In genomic region chr3:159495243-159495801, GRCm38 (mm10) we compare ENCODE assay signal across 7 mouse cellular contexts. TPM values are rescaled to one million over a fixed set of nuclear protein-coding genes. Genes with fewer than 3 reads are reported as not detected.
DNase-seq lines count a peak whose midpoint lies in the region; ATAC-seq lines count a peak whose summit lies in the region.

Depdc1a (plus strand) TSS chr3:159495433.

- WGBS in intestine, embryonic 16.5 days: under 1% methylated on average over 28 of the region's 28 CpGs
- WGBS in midbrain, embryonic 11.5 days: under 1% methylated on average over 28 of the region's 28 CpGs

- H3K4me3 ChIP-seq in intestine, embryonic 16.5 days (ENCODE audit: low read length): peak within 1 kb of the TSS; percentile 60
- H3K4me3 ChIP-seq in midbrain, embryonic 11.5 days (ENCODE audit: low read depth, low read length): peak within 1 kb of the TSS; percentile 55

- H3K4me2 ChIP-seq in intestine, embryonic 16.5 days (ENCODE audit: low read depth, low read length): peak within 1 kb of the TSS; percentile 74
- H3K4me2 ChIP-seq in midbrain, embryonic 11.5 days: peak within 1 kb of the TSS; percentile 55

- H3K36me3 ChIP-seq in intestine, embryonic 16.5 days (ENCODE audit: control insufficient read depth, insufficient read depth, low read length): no peaks in the 10 kb centered on the region
- no peaks in the 10 kb centered on the region for H3K36me3 ChIP-seq in midbrain, embryonic 11.5 days (ENCODE audit: control insufficient read depth, insufficient read depth, low read length)

- intact Hi-C loops in left cerebral cortex, postnatal 36 days (cut with DNase I): no loop called here

- no peaks in the 10 kb centered on the region for H3K4me1 ChIP-seq in intestine, embryonic 16.5 days (ENCODE audit: control insufficient read depth, insufficient read depth, low read length)
- peaks cover 3% of the 10 kb centered on the region; the same call in 1 of the 2 replicates for H3K4me1 ChIP-seq in midbrain, embryonic 11.5 days (ENCODE audit: control insufficient read depth, insufficient read depth, low read length)

- peak within 1 kb of the TSS; percentile 70 for H3K9ac ChIP-seq in intestine, embryonic 16.5 days (ENCODE audit: low read depth, low read length)
- peak within 1 kb of the TSS; percentile 79 for H3K9ac ChIP-seq in midbrain, embryonic 11.5 days (ENCODE audit: low read length)

- DNase-seq in adrenal gland, adult 8-10 months: peak; percentile 83
- DNase-seq in embryo, embryonic 9.5 days (ENCODE audit: extremely low spot score): peak; percentile 84
- DNase-seq in gastrocnemius, postnatal 4 days (ENCODE audit: low spot score in 2 of 2): peak; percentile 71 to 87
- DNase-seq in left cerebral cortex, postnatal 36 days (ENCODE audit: low spot score in 2 of 2): peak; percentile 83 to 87
- DNase-seq in midbrain, embryonic 11.5 days (ENCODE audit: low spot score, missing footprints): peak; percentile 98
- peak; percentile 79 for DNase-seq in skeletal muscle tissue, adult 2 months (ENCODE audit: low read depth, low spot score)

- no peaks in the 10 kb centered on the region for H3K9me3 ChIP-seq in intestine, embryonic 16.5 days (ENCODE audit: control insufficient read depth, low read length)
- H3K9me3 ChIP-seq in midbrain, embryonic 11.5 days (ENCODE audit: control insufficient read depth, low read length): no peaks in the 10 kb centered on the region

- H3K27ac ChIP-seq in intestine, embryonic 16.5 days (ENCODE audit: low read length): no peak within 1 kb of the TSS
- H3K27ac ChIP-seq in midbrain, embryonic 11.5 days (ENCODE audit: low read depth, low read length): no peak within 1 kb of the TSS

- no peaks in the 10 kb centered on the region for H3K27me3 ChIP-seq in intestine, embryonic 16.5 days (replicated peaks; ENCODE audit: control insufficient read depth, insufficient read depth, low read length)
- no peaks in the 10 kb centered on the region for H3K27me3 ChIP-seq in midbrain, embryonic 11.5 days (ENCODE audit: control insufficient read depth, insufficient read depth, low read length)

- ATAC-seq in intestine, embryonic 16.5 days: peak; percentile 100
- peak; percentile 100 for ATAC-seq in midbrain, embryonic 11.5 days (ENCODE audit: low FRiP score)

RNA-seq across cellular contexts. Expression of gene Depdc1a, which starts in this region (rescaled TPM):
- under 1 TPM; 0.17 to 0.99 (median 0.62) TPM for total RNA-seq in adrenal gland, adult 8-10 months (2022)
- 1 to 10 TPM; 8.5 TPM for total RNA-seq in gastrocnemius, postnatal 4 days (2021)
- polyA plus RNA-seq in intestine, embryonic 16.5 days (2015; fragmentation: Nextera tagmentation; extraction: Ambion mirVana): 21.1 and 24.7 TPM in 2 replicates
- under 1 TPM in 1 of 2 experiments, not detected in 1; 0.17 TPM for total RNA-seq in left cerebral cortex, postnatal 36 days (2021)
- 33.6 and 34.2 TPM in 2 replicates for polyA plus RNA-seq in midbrain, embryonic 11.5 days (2014; fragmentation: Nextera tagmentation; extraction: Ambion mirVana)

Comparison
In these comparisons a context has a peak if more than half of its experiments do, and no peak if none do; other contexts are left out.
1. RNA of gene Depdc1a (total RNA-seq): 8.5 TPM in gastrocnemius, postnatal 4 days; 0.17 to 0.99 TPM in adrenal gland, adult 8-10 months and 0.17 TPM in left cerebral cortex, postnatal 36 days; every median in the first group is over 4 times any median in the second.
2. Peak in DNase-seq in adrenal gland, adult 8-10 months; RNA of the gene not detected or under 1 TPM.
3. Peak in DNase-seq in left cerebral cortex, postnatal 36 days; RNA of the gene not detected or under 1 TPM.
4. Peak in every context shown above with its lines, with median percentiles within 50 percentile points of each other: DNase-seq.